Comparison of ENCODE assay signal across 8 mouse cellular contexts in genomic region chr6:50566997-50567255, GRCm38 (mm10). TPM values are rescaled to one million over a fixed set of nuclear protein-coding genes. Genes with fewer than 3 reads are reported as not detected.
DNase-seq lines count a peak whose midpoint lies in the region; ATAC-seq and TF ChIP-seq lines count a peak whose summit lies in the region.

No protein-coding gene starts in this region.

- H3K27me3 ChIP-seq in myocyte (ENCODE audit: control insufficient read depth, insufficient read depth, insufficient read length): no peaks in the 10 kb centered on the region

- peaks cover 22% of the 10 kb centered on the region for H3K36me3 ChIP-seq in myocyte (ENCODE audit: control insufficient read depth, insufficient read depth)

- H3ac ChIP-seq in myocyte (ENCODE audit: control insufficient read depth, insufficient read length): peak overlapping the region; percentile 83

- DNase-seq in layer of hippocampus, adult 2 months (ENCODE audit: low spot score in 2 of 2): no peak
- no peak for DNase-seq in layer of hippocampus, postnatal 36 days
- DNase-seq in frontal cortex, postnatal 14 days (ENCODE audit: low spot score in 2 of 2): no peak
- DNase-seq in spleen, postnatal 4 days (ENCODE audit: low spot score in 2 of 2): no peak

- peak overlapping the region; percentile 90 for H3K4me2 ChIP-seq in myocyte (ENCODE audit: low read depth)

- H3K4me1 ChIP-seq in cortical plate, adult 2 months (ENCODE audit: control insufficient read depth, insufficient read depth, low read length): no peaks in the 10 kb centered on the region

- H3K79me2 ChIP-seq in myocyte (ENCODE audit: control insufficient read depth, insufficient read depth): peaks cover 11% of the 10 kb centered on the region

- ATAC-seq in inflammation-experienced regulatory T-cells, adult 6 months: peak; percentile 11
- no peak; the same call in 1 of the 2 replicates for ATAC-seq in cerebellum, adult (ENCODE audit: insufficient number of reproducible peaks, low FRiP score, low TSS enrichment)

- peak overlapping the region; percentile 85 for H3K4me3 ChIP-seq in layer of hippocampus, adult 2 months
- H3K4me3 ChIP-seq in cortical plate, adult 2 months (ENCODE audit: insufficient read depth, low read length): peak overlapping the region; percentile 69
- H3K4me3 ChIP-seq in myocyte: peak overlapping the region; percentile 83

- no peak for TF ChIP-seq POLR2A in cortical plate, adult 2 months (IDR thresholded peaks at IDR 0.05; ENCODE audit: extremely low read depth, insufficient read depth, low read length)
- no peak for TF ChIP-seq POLR2A in myocyte (IDR thresholded peaks at IDR 0.05; ENCODE audit: insufficient read length, low read depth)

- TF ChIP-seq CTCF in layer of hippocampus, adult 2 months (conservative IDR thresholded peaks at IDR 0.05): no peak
- TF ChIP-seq CTCF in cortical plate, adult 2 months (IDR thresholded peaks at IDR 0.05; ENCODE audit: extremely low read depth, insufficient read depth, low read length): no peak

- H3K27ac ChIP-seq in layer of hippocampus, adult 2 months: peak overlapping the region; percentile 99
- H3K27ac ChIP-seq in cortical plate, adult 2 months (ENCODE audit: insufficient read depth, low read length): peak overlapping the region; percentile 87

TF ChIP-seq in myocyte, 11 proteins besides CTCF, POLR2A, EP300 and RAD21:
- TF ChIP-seq POLR2AphosphoS2 (IDR thresholded peaks at IDR 0.05; ENCODE audit: insufficient read length, low read depth): no peak

RNA-seq across cellular contexts. Expression of gene Cycs, which starts 0.6 kb away (rescaled TPM):
- total RNA-seq in layer of hippocampus, adult 2 months (2021): 10 to 100 TPM; 44.7 to 46.1 TPM
- total RNA-seq in layer of hippocampus, postnatal 36 days (2021): 10 to 100 TPM; 45.4 to 46.7 TPM
- polyA plus RNA-seq in cortical plate, adult 2 months (2012; rRNA removed): 61.1 and 63.8 TPM in 2 replicates
- 10 to 100 TPM; 30.7 to 35.0 (median 30.7) TPM for polyA plus RNA-seq in inflammation-experienced regulatory T-cells, adult 6 months (2017; shearing (Covaris generic))
- polyA plus RNA-seq in myocyte (2012; fragmentation: generic; extraction: Trizol): 51.9 TPM

RNA-seq across cellular contexts. Expression of gene 4921507P07Rik, which starts 29.5 kb away (rescaled TPM):
- total RNA-seq in layer of hippocampus, adult 2 months (2021): under 1 TPM; 0.26 to 0.34 TPM
- under 1 TPM; 0.15 to 0.27 TPM for total RNA-seq in layer of hippocampus, postnatal 36 days (2021)
- polyA plus RNA-seq in cortical plate, adult 2 months (2012; rRNA removed): 0.85 and 0.90 TPM in 2 replicates
- under 1 TPM; 0.20 to 0.94 (median 0.64) TPM for polyA plus RNA-seq in inflammation-experienced regulatory T-cells, adult 6 months (2017; shearing (Covaris generic))
- polyA plus RNA-seq in myocyte (2012; fragmentation: generic; extraction: Trizol): 0.01 TPM
